Mouse (Mus musculus) G1E (cell line): Measurements from ENCODE around the gene Ifnl3. TPM values are rescaled to one million over a fixed set of nuclear protein-coding genes. Genes with fewer than 3 reads are reported as not detected.

Experiments
- ATAC-seq: 2 replicates; pipeline ENCODE4 v1.8.0; 2016; ENCODE audit warnings: mild to moderate bottlenecking; ENCODE audit not compliant: insufficient number of reproducible peaks, poor library complexity, low FRiP score, severe bottlenecking; ENCODE audit errors: extremely low read depth
- DNase-seq: peaks from one replicate; pipeline ENCODE4 v3.0.0; 2012; ENCODE audit warnings: low spot score
- H3K27me3 ChIP-seq: 2 replicates; pipeline ENCODE4 v1.6.1; 2012; ENCODE audit warnings: mild to moderate bottlenecking, low read length, inconsistent platforms; ENCODE audit not compliant: insufficient read depth
- H3K36me3 ChIP-seq: replicated peaks from 2 replicates; pipeline ENCODE3; 2012; ENCODE audit warnings: mild to moderate bottlenecking, inconsistent platforms
- H3K4me1 ChIP-seq: 2 replicates; pipeline ENCODE4 v1.6.1; 2012; ENCODE audit warnings: low read depth, low read length, inconsistent platforms, mixed read lengths; ENCODE audit not compliant: insufficient read depth
- H3K4me3 ChIP-seq: 2 replicates; pipeline ENCODE4 v1.5.1; 2012; ENCODE audit warnings: low read depth, mild to moderate bottlenecking, inconsistent platforms, low read length, moderate library complexity, mixed read lengths
- H3K9me3 ChIP-seq: replicated peaks from 2 replicates; pipeline ENCODE4 v1.6.1; 2012; ENCODE audit warnings: inconsistent platforms
- CTCF ChIP-seq: IDR thresholded peaks from 2 replicates; pipeline ENCODE4 v1.5.1; 2012; ENCODE audit warnings: low read depth, low read length, inconsistent platforms, mixed read lengths
- GATA1 ChIP-seq: IDR thresholded peaks from 2 replicates; pipeline ENCODE4 v1.6.1; 2012; ENCODE audit warnings: borderline replicate concordance, low read length, inconsistent platforms, mixed read lengths
- GATA2 ChIP-seq: IDR thresholded peaks from 2 replicates; pipeline ENCODE4 v1.6.1; 2012; ENCODE audit warnings: low read depth, low read length, inconsistent platforms, borderline replicate concordance
- POLR2AphosphoS5 ChIP-seq: IDR thresholded peaks from 2 replicates; pipeline ENCODE4 v1.6.1; 2012; ENCODE audit warnings: low read depth, low read length, inconsistent platforms; ENCODE audit not compliant: insufficient replicate concordance
- TAL1 ChIP-seq: conservative IDR thresholded peaks from 2 replicates; pipeline ENCODE4 v1.6.1; 2012; ENCODE audit warnings: low read depth, low read length, inconsistent platforms, mixed read lengths
- polyA plus RNA-seq: library from polyadenylated mRNA; stranded (reverse); fragments of >175 nt; gene quantifications from 2 replicates; pipeline ENCODE4 v1.2.3, GENCODE M21; 2012
- total RNA-seq, 2 experiments: library from RNA; stranded (forward) in 1 of 2; stranded (reverse) in 1 of 2; fragments of 200-1000 nt in 1 of 2; fragments of >200 nt in 1 of 2; fragmentation: Nextera tagmentation in 1 of 2; gene quantifications; 2 replicates each; pipeline ENCODE4 v1.2.3; 2014 to 2017

Gene Ifnl3
- total and polyA plus RNA-seq, 3 experiments: not detected

- TF ChIP-seq POLR2AphosphoS5 (no peak), GATA2 (no peak), TAL1 (no peak), CTCF (no peak), GATA1 (no peak)
- no peak for ATAC-seq
- DNase-seq: no peak
- H3K36me3 ChIP-seq: no peaks in the 10 kb centered on the region
- H3K4me3 ChIP-seq: no peak overlapping the region
- peaks cover 8% of the 10 kb centered on the region for H3K9me3 ChIP-seq
- peaks cover 27% of the 10 kb centered on the region; the same call in 1 of the 2 replicates for H3K27me3 ChIP-seq
- peaks cover 9% of the 10 kb centered on the region for H3K4me1 ChIP-seq
Observed at GRCm38 (mm10) chr7:28545048-28545890, 22.6 kb downstream of the Ifnl3 start.

- Histone ChIP-seq H3K4me3 (no peak overlapping the region), H3K27me3 (peaks cover 25% of the 10 kb centered on the region; the same call in 1 of the 2 replicates), H3K4me1 (peaks cover 9% of the 10 kb centered on the region), H3K9me3 (peaks cover 2% of the 10 kb centered on the region), H3K36me3 (no peaks in the 10 kb centered on the region)
- ATAC-seq: no peak
- TF ChIP-seq GATA2 (no peak), POLR2AphosphoS5 (no peak), TAL1 (no peak), CTCF (no peak), GATA1 (no peak)
- no peak for DNase-seq
Observed at GRCm38 (mm10) chr7:28545891-28546210, 23.2 kb downstream of the Ifnl3 start.

DNA sequence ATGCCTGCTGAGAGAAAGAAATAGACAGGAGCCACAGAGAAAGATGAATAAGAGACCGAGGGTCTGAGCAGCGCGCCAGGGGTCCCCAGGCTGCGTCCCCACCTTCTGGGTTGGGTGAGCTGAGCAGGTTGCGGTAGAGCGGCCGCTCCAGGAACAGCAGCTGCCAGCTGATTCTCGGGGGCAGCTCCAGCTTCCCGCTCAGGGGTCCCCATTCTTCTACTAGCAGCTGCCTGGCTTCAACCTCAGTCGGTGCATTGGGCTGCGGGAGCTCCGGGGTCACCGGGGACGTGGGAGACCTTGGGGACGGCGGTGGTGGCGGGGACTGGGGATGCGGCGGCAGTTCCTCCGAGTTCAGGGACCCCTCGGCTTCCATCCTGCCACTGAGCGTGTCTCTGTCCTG is 24.0 kb downstream of the Ifnl3 start:
- no peak for TF ChIP-seq CTCF
- ATAC-seq (no peak), DNase-seq (no peak)
- Histone ChIP-seq H3K9me3 (no peaks in the 10 kb centered on the region), H3K36me3 (no peaks in the 10 kb centered on the region), H3K4me3 (no peak overlapping the region), H3K27me3 (peaks cover 22% of the 10 kb centered on the region; the same call in 1 of the 2 replicates), H3K4me1 (peaks cover 9% of the 10 kb centered on the region)

DNA sequence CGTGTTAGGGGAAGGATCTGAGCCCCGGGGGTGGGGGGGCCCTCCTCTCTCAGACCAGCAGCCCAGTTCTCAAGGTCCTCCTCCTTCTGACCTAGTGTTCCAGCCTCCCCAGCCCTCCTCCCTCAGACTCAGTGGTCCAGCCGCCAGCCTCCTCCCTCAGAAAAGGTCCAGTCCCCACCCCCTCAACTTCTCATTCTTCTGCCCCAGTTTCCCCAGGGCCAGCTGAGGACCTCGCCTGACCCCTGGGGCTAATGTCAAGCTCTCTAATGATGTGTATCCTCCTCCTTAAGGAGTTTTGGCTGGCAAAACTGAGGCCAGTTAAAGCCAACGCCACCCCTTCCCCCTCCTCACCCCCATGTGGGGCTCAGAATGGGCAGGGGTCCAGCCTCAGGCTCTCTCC is 24.5 kb downstream of the Ifnl3 start, which contains the start of gene Nccrp1:
Nccrp1 (minus strand) TSS at position 101 of the 400 bp plus-strand sequence.
- DNase-seq (no peak), ATAC-seq (no peak)
- H3K4me3 ChIP-seq: no peak within 1 kb of the TSS
- TF ChIP-seq CTCF: no peak
- no peak for TF ChIP-seq TAL1
- no peak for TF ChIP-seq GATA1
- TF ChIP-seq GATA2: no peak
- TF ChIP-seq POLR2AphosphoS5: no peak
- H3K4me1 ChIP-seq: peaks cover 9% of the 10 kb centered on the region
- H3K36me3 ChIP-seq: no peaks in the 10 kb centered on the region
- no peaks in the 10 kb centered on the region for H3K9me3 ChIP-seq
- H3K27me3 ChIP-seq: peaks cover 25% of the 10 kb centered on the region; the same call in 1 of the 2 replicates

DNA sequence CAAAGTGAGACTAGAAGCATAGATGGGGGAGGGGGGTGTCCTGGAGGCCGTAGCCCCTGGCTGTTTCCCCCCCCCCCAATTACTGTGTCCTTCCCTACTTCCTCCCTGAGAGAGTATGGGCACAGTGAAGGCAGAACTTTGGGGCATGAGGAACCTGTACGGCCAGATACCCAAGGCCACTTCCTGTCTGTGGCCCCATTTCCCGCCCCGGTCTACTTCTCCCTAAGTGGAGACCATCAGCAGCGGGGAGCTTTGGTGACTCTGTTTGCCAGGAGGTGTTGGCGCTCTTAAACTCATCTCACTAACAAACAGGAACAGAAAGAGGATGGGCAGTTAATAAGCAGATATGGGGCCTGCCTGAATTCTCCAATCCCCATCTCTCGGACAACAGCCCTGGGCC is 25.0 kb downstream of the Ifnl3 start:
- no peak for DNase-seq
- no peak overlapping the region for H3K4me3 ChIP-seq
- H3K36me3 ChIP-seq: no peaks in the 10 kb centered on the region
- H3K9me3 ChIP-seq: no peaks in the 10 kb centered on the region
- peaks cover 28% of the 10 kb centered on the region; the same call in 1 of the 2 replicates for H3K27me3 ChIP-seq
- no peak for TF ChIP-seq GATA2
- peaks cover 9% of the 10 kb centered on the region for H3K4me1 ChIP-seq
- ATAC-seq: no peak

DNA sequence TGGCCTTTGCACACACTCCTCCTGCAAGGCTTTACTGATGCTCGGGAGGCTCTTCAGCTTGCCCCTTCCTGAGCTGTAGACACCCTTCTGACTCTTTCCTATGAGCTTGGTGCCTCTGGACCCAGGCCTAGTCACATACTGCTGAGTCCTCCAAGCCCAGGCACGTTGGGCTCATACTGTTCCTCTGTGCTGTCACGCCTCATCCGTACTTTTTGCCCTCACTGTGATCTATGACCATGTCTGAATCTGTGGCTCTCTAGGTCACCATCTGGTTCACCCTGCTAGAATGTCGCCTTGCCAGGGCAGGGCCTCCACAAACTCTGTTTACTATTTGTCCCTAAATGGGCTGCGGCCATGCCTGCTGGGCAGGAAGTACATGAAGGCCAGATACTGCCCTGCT is 30.4 kb downstream of the Ifnl3 start:
- no peaks in the 10 kb centered on the region for H3K9me3 ChIP-seq
- TF ChIP-seq POLR2AphosphoS5: no peak
- TF ChIP-seq TAL1: no peak
- TF ChIP-seq CTCF: no peak
- TF ChIP-seq GATA1: no peak
- TF ChIP-seq GATA2: no peak
- ATAC-seq (no peak), DNase-seq (no peak)
- no peak overlapping the region for H3K4me3 ChIP-seq
- H3K27me3 ChIP-seq: peaks cover 10% of the 10 kb centered on the region; the same call in 1 of the 2 replicates
- H3K4me1 ChIP-seq: peaks cover 20% of the 10 kb centered on the region
- H3K36me3 ChIP-seq: peaks cover 9% of the 10 kb centered on the region
